Mouse (Mus musculus) neural tube, embryonic 15.5 days (tissue): Measurements from ENCODE around the gene Bcor. TPM values are rescaled to one million over a fixed set of nuclear protein-coding genes. Genes with fewer than 3 reads are reported as not detected.
A peak's percentile ranks its signal among the peaks of the same experiment; 100 is the strongest.

Experiments
- ATAC-seq: fragments of 200-750 bp; cut with Nextera tagmentation; 2 replicates; pipeline ENCODE4 v1.8.0; 2017; ENCODE audit warnings: mild to moderate bottlenecking, moderate TSS enrichment, moderate library complexity; ENCODE audit not compliant: low FRiP score
- H3K27ac ChIP-seq: fragments of 300-500 bp; sonication (generic); replicated peaks from 2 replicates; pipeline ENCODE4 v1.5.1; 2015; ENCODE audit warnings: mild to moderate bottlenecking, inconsistent platforms
- H3K27me3 ChIP-seq: fragments of 300-500 bp; sonication (generic); replicated peaks from 2 replicates; pipeline ENCODE4 v1.6.1; 2015; ENCODE audit warnings: inconsistent platforms
- H3K36me3 ChIP-seq: fragments of 300-500 bp; sonication (generic); 2 replicates; pipeline ENCODE4 v1.6.1; 2015; ENCODE audit warnings: inconsistent platforms
- H3K4me1 ChIP-seq: fragments of 300-500 bp; sonication (generic); 2 replicates; pipeline ENCODE4 v1.6.1; 2015; ENCODE audit warnings: inconsistent platforms
- H3K4me2 ChIP-seq: fragments of 300-500 bp; sonication (generic); 2 replicates; pipeline ENCODE4 v1.6.1; 2015; ENCODE audit warnings: inconsistent platforms, mild to moderate bottlenecking, moderate library complexity
- H3K4me3 ChIP-seq: fragments of 300-500 bp; sonication (generic); replicated peaks from 2 replicates; pipeline ENCODE4 v1.5.1; 2015; ENCODE audit warnings: mild to moderate bottlenecking, inconsistent platforms
- H3K9ac ChIP-seq: fragments of 300-500 bp; sonication (generic); replicated peaks from 2 replicates; pipeline ENCODE4 v1.6.1; 2015; ENCODE audit warnings: mild to moderate bottlenecking, inconsistent platforms
- H3K9me3 ChIP-seq: fragments of 300-500 bp; sonication (generic); replicated peaks from 2 replicates; pipeline ENCODE4 v1.6.1; 2016; ENCODE audit warnings: inconsistent platforms
- WGBS: fragments of 180-500 bp; shearing (Covaris S2); methylation state at CpG from one replicate; pipeline ENCODE4 v1.1.7; 2015; ENCODE audit warnings: mixed read lengths; 5-methylcytosine and 5-hydroxymethylcytosine counted together
- polyA plus RNA-seq: library from polyadenylated mRNA; unstranded; fragments of >200 nt; fragmentation: Nextera tagmentation; extraction: Ambion mirVana; gene quantifications from 2 replicates; pipeline ENCODE4 v1.2.1, GENCODE M21; 2015

Gene Bcor
- polyA plus RNA-seq, 1 experiment from 2014 or later: 12.2 TPM

DNA sequence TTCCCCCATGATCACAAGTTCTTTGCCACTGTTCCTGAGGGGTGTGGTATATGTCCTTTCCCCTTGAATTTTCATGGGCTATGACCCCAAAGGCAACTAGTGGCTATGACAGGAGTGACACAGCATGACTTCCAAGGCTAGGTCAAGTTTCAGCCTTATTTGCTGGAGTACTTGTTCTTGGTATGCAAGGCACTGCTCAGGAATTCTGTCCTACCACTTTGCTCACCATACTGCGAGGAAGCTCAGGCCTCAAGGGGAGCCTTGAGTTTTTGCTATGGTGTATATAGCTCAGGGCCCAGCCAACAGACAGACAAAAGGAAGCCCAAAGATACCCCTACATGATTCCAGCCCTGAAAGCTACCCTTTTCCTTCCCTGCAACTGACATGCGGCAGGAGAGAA, 13.9 kb downstream of the Bcor start:
- WGBS: 69% methylated on average over 2 of the region's 2 CpGs
- H3K36me3 ChIP-seq: no peaks in the 10 kb centered on the region
- H3K9ac ChIP-seq: no peak overlapping the region
- H3K9me3 ChIP-seq: no peaks in the 10 kb centered on the region
- no peak for ATAC-seq
- H3K4me2 ChIP-seq: no peak overlapping the region
- H3K27me3 ChIP-seq: peaks cover 22% of the 10 kb centered on the region; the same call in 1 of the 2 replicates
- H3K4me3 ChIP-seq: no peak overlapping the region
- H3K27ac ChIP-seq: no peak overlapping the region
- peaks cover 14% of the 10 kb centered on the region for H3K4me1 ChIP-seq

DNA sequence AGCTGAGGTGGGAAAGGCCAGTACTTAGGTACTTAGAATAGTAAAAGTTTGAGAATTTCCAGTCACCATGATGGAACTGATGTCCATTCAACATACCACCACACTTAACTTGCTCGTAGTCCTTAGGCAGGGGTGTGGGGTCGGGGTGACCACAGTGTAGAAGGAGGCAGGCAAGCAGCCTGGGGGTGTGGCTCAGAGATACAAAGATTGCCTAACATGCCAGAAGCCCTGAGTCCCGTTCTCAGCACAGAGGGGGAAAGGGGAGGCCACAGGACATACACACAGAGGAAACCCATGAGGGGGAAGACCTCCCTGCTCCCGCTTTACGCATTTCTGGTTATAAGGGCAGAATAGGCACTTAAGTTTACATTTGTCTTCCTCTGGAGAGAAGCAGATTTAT, 17.3 kb downstream of the Bcor start:
- Histone ChIP-seq H3K36me3 (no peaks in the 10 kb centered on the region), H3K9ac (no peak overlapping the region), H3K4me2 (no peak overlapping the region), H3K9me3 (no peaks in the 10 kb centered on the region), H3K27me3 (peaks cover 22% of the 10 kb centered on the region), H3K27ac (no peak overlapping the region), H3K4me3 (no peak overlapping the region), H3K4me1 (peaks cover 21% of the 10 kb centered on the region)
- ATAC-seq: no peak
- 71% methylated on average over 5 of the region's 5 CpGs for WGBS

DNA sequence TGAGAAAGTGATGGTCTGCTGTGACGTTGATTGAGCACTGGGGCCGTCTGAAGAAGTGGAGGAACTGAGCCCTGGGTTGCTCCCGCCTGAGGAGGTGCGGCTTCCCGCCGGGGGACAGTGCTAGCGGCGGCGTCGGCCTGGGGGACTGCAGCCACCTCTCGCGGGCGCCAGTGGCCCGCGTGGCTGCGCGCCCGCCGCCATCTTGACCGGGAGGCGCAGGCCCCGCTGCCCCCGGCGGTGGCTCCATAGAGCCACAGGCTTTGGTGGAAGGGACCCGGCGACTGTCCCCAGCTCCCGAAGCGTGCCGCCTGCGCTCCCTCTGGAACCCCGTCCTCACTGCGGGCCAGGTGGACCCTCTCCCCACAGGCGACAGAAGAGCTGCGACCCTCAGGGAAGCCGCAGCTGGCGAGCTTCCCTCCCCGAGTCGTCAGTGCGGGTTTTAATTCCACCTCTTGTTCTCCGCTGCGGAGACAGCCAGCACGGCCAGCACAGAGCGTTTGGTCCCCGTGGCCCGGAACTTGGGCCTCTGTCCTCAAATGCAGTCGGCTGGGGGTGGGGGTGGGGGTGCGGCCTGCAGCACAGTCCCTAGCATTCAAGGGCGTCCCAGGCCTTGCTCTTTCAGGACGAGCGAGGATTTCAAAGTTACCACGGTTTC, 19.9 kb downstream of the Bcor start:
- Histone ChIP-seq H3K36me3 (no peaks in the 10 kb centered on the region), H3K4me2 (peak overlapping the region; percentile 62), H3K9me3 (no peaks in the 10 kb centered on the region), H3K4me3 (peak overlapping the region; percentile 32), H3K27me3 (peaks cover 38% of the 10 kb centered on the region), H3K4me1 (peaks cover 34% of the 10 kb centered on the region), H3K27ac (no peak overlapping the region), H3K9ac (peak overlapping the region; percentile 36)
- 4% methylated on average over 38 of the region's 51 CpGs for WGBS
- no peak for ATAC-seq

DNA sequence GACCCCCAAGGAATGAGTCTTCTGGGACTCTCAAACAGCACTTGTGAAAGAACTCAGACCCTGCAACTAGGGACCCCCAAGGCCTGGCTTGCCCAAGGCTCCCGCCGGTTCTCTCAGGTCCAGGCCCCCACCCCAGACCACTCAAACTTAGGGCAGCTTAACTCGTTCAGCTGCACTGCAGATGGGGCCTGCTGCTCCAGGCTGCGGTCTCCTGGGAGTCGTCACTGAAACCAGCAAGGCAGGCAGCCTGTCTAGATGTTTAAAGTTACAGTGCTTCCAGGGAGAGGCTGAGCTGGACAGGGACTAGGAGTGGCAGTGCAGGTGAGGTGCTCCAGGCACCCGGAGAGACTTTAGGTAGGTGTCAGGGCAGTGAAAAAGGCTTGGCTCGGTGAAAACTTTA, 21.9 kb downstream of the Bcor start:
- no peak for ATAC-seq
- Histone ChIP-seq H3K27me3 (peaks cover 45% of the 10 kb centered on the region), H3K9me3 (no peaks in the 10 kb centered on the region), H3K36me3 (no peaks in the 10 kb centered on the region), H3K27ac (no peak overlapping the region), H3K9ac (no peak overlapping the region), H3K4me3 (no peak overlapping the region), H3K4me1 (peaks cover 51% of the 10 kb centered on the region), H3K4me2 (no peak overlapping the region)
- 19% methylated on average over 7 of the region's 7 CpGs for WGBS

DNA sequence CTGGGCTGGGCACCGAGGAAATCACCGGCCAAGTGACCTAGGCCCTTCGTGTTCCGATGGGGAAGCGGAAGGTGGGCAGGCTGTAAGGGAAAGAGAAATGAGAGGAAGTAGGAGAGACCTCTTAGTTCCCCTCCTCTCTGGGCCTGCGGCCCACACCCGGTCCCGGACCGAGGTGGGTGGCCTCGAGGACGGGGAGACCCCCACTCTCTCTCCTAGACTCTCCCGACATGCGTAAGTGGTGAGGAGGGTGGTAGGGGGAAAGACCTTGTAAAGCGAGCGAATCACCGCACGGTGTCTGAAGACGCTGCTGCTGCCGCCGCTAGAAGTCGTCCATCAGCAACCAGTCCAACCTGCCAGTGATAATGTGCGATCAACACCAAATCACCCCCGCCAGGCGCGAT, 23.0 kb downstream of the Bcor start:
- peak overlapping the region; percentile 71 for H3K4me2 ChIP-seq
- H3K4me3 ChIP-seq: peak overlapping the region; percentile 40
- no peaks in the 10 kb centered on the region for H3K36me3 ChIP-seq
- H3K9ac ChIP-seq: peak overlapping the region; percentile 43
- peak overlapping the region; percentile 90 for H3K27ac ChIP-seq
- H3K27me3 ChIP-seq: peaks cover 52% of the 10 kb centered on the region
- ATAC-seq: peak; percentile 30; the same call in 1 of the 2 replicates
- peaks cover 53% of the 10 kb centered on the region for H3K4me1 ChIP-seq
- 3% methylated on average over 24 of the region's 25 CpGs for WGBS
- no peaks in the 10 kb centered on the region for H3K9me3 ChIP-seq

DNA sequence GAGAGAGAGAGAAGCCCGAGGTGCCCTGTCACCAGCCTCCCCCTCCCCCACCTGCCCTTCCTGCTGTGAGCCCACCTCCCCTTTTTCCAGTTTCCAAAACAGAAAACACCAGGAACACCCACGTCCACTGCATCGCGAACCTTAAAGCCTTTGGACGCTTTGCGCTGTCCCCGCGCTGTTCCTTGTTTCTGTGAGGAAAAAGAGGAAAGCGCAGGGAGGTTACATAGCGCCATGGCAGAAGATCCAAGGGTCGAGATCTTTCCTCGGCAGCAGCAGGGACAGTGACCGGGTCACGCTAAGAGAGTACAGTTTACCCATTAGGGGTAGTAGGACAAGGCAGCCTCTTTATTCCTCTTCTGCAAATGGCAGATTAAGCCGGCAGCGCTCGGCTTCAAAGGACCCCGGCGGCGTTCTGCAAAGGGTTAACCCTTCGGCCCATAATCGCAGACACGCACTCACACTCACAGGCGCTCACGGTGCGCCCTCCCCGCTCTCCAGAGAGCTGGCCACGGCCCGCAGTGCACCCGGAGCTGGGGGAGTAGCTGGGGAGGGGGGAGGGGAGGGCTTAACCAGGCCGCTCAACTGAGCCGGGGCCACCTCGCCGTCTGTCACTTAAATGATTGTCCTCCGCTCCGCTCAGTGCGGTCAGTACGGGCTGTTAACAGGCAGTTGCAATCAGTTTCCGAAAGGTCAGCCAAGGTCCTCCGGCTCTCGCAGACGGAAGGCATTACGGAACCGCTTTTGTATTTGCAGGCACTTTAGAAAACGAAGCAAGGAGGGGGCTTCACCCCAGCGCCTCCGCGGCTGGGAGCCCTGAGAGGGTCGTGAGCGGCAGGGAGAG, 23.7 kb downstream of the Bcor start:
- H3K4me1 ChIP-seq: peaks cover 53% of the 10 kb centered on the region
- H3K9ac ChIP-seq: peak overlapping the region; percentile 43
- peak overlapping the region; percentile 40 for H3K4me3 ChIP-seq
- under 1% methylated on average over 42 of the region's 50 CpGs for WGBS
- H3K9me3 ChIP-seq: no peaks in the 10 kb centered on the region
- H3K27ac ChIP-seq: peak overlapping the region; percentile 90
- H3K27me3 ChIP-seq: peaks cover 50% of the 10 kb centered on the region
- H3K36me3 ChIP-seq: no peaks in the 10 kb centered on the region
- peak; percentile 28; the same call in 1 of the 2 replicates for ATAC-seq
- H3K4me2 ChIP-seq: peak overlapping the region; percentile 71

DNA sequence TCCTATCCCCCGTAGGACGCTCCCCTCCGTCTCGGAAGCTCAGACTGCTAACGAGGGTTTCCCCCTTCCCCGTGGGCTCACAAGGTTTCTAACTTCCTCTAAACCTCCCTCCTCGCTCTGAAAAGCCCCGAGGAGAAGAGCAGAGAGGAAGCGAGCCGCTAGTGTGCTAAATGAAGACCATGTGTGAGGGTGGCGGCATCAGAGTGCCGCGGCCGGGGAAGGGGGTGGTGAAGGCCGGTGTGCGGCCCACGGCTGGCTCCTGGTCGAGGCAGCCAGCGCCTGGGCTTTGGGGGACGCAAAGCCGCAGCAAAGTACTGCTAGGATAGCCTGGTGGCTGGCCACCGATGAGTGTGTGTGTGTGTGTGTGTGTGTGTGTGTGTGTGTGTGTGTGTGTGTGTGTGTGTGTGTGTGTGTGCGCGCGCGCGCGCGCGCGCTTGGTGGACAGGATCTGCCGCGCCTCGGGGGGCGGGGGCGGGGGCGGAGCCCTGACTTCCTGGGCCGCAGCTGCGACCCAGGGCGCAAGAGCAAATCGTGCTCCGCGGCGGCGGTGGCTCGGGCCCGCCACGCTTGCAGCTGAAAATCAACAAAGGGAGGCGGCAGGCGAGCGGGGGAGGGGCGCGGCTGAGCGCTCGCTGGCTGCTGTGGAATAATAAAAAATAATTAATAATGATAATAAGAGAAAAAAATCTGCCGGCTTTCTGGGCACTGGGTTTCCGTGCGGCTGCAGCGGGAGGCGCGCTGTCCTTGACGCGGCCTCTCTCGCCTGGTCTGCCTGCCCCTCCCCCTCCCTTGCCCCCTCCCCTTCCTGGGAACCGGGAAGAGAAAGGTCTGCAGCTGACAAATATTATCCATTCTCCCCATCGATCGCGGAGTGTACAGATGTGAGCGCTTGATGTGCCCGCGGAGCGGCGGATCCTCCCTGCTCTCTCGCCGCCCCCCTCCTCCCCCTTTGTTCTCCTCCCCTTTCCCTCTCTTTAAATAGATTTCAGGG, 24.7 kb downstream of the Bcor start:
- WGBS: 1% methylated on average over 52 of the region's 75 CpGs
- H3K9ac ChIP-seq: peak overlapping the region; percentile 45; the same call in 1 of the 2 replicates
- peak overlapping the region; percentile 90 for H3K27ac ChIP-seq
- peak overlapping the region; percentile 71 for H3K4me2 ChIP-seq
- peak overlapping the region; percentile 40 for H3K4me3 ChIP-seq
- H3K36me3 ChIP-seq: no peaks in the 10 kb centered on the region
- H3K4me1 ChIP-seq: peaks cover 51% of the 10 kb centered on the region
- H3K27me3 ChIP-seq: peaks cover 57% of the 10 kb centered on the region
- ATAC-seq: peak; percentile 74
- no peaks in the 10 kb centered on the region for H3K9me3 ChIP-seq

DNA sequence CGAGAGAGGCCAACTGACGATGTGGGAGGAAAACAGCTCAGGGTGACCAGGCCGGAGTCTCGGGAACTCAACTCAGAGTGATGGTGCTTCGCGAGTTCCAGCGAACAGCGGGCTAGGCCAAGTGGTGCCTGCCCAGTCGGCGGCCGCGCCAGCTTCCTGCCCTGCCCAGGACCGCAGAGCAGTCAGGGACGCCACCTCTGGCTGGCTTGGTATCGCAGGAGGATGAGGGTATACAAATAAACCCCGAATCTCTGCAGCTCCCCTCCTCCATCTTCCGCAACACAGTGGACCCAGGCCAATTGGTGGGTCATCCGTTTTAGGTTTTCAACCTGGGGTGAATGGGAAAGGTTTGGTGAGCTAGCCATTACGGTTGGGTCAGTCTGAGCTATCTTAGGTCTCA, 25.6 kb downstream of the Bcor start:
- H3K4me2 ChIP-seq: peak overlapping the region; percentile 71
- H3K36me3 ChIP-seq: no peaks in the 10 kb centered on the region
- peaks cover 52% of the 10 kb centered on the region for H3K4me1 ChIP-seq
- peak overlapping the region; percentile 90; the same call in 1 of the 2 replicates for H3K27ac ChIP-seq
- 5% methylated on average over 19 of the region's 19 CpGs for whole genome bisulfite sequencing
- H3K9ac ChIP-seq: 0 out of 2 replicates have a peak overlapping the region, but pooled peaks have one; percentile 34
- peaks cover 61% of the 10 kb centered on the region for H3K27me3 ChIP-seq
- no peaks in the 10 kb centered on the region for H3K9me3 ChIP-seq
- H3K4me3 ChIP-seq: peak overlapping the region; percentile 40; the same call in 1 of the 2 replicates
- no peak for ATAC-seq

DNA sequence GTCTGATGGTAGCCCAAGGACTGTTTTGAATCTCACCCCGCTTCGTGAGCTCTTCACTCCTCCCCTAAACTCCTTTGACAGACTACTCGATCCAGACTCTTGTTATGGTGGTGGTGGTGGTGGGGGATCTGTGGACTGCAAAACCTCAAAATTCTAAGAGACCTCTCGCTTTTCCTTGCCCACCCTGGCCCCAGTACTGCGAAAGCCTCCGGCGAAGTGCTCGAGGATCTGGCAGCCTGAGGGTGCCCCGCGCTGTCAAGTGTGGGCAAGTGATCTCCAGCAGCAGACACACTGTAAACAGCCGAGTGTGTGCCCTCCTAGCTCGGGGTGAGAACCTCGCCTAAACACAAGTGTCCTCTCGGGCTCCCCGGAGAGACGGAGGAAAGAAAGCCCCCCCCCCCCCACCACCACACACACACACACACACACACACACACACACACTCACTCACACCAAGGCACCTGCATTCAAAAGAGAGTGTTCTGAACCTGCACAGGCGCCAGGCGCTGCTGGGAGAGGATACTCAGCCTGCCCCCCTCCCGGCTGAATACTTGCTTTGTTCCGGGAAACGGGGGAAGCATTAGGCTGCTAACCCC, 26.2 kb downstream of the Bcor start:
- Histone ChIP-seq H3K27me3 (peaks cover 65% of the 10 kb centered on the region), H3K4me1 (peaks cover 59% of the 10 kb centered on the region), H3K9ac (peak overlapping the region; percentile 32), H3K9me3 (no peaks in the 10 kb centered on the region), H3K4me3 (peak overlapping the region; percentile 40), H3K36me3 (no peaks in the 10 kb centered on the region), H3K4me2 (peak overlapping the region; percentile 71), H3K27ac (no peak overlapping the region)
- no peak for ATAC-seq
- 6% methylated on average over 21 of the region's 21 CpGs for WGBS

DNA sequence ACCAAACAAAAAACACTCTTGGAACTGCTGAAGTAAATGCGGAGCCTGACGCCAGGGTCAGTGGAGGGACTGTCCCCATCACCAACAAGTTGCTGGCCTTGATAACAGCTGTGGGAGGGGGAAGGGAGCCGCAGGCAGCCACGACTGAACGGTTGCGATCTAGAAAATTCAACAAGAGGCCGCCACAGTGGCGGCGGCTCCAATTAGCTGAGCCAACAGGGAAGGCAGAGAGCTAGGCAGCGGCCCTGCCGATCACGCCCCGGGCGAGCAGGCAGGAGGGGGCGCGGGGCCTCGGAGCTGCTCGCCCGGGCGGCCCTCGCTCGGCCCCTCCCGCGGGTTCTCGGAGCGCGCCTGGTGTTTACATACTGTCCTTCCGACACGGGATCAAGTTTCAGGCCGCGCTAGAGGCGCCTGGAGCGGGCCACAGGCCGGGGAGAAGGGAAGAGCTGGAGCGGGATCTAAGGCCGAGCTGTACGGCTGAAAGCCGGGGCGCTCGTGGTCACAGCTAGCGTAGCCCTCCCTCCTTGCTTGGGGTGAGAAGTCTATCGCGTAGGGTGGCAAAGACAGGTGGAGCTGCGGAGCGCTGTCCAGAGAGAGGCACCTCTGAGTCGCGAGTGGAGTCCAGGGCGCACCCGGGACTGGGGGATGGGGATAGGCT, 26.8 kb downstream of the Bcor start:
- Histone ChIP-seq H3K27me3 (peaks cover 67% of the 10 kb centered on the region), H3K27ac (no peak overlapping the region), H3K36me3 (no peaks in the 10 kb centered on the region), H3K4me2 (peak overlapping the region; percentile 71), H3K4me1 (peaks cover 60% of the 10 kb centered on the region), H3K9ac (peak overlapping the region; percentile 32), H3K9me3 (no peaks in the 10 kb centered on the region), H3K4me3 (peak overlapping the region; percentile 29)
- WGBS: under 1% methylated on average over 39 of the region's 49 CpGs
- no peak for ATAC-seq
